Mouse (Mus musculus) midbrain, embryonic 12.5 days (tissue): ENCODE data around the gene Arhgap15. TPM values are rescaled to one million over a fixed set of nuclear protein-coding genes. Genes with fewer than 3 reads are reported as not detected.

Experiments used
- ATAC-seq: fragments of 200-750 bp; cut with Nextera tagmentation; 2 replicates; pipeline ENCODE4 v1.8.0; 2017; ENCODE audit warnings: low read depth, moderate TSS enrichment, moderate library complexity; ENCODE audit not compliant: low FRiP score
- H3K27ac ChIP-seq: fragments of 300-500 bp; sonication (generic); replicated peaks from 2 replicates; pipeline ENCODE4 v1.5.1; 2016; ENCODE audit warnings: mild to moderate bottlenecking
- H3K27me3 ChIP-seq: fragments of 300-500 bp; sonication (generic); 2 replicates; pipeline ENCODE4 v1.6.1; 2016; ENCODE audit warnings: mild to moderate bottlenecking
- H3K36me3 ChIP-seq: fragments of 300-500 bp; sonication (generic); 2 replicates; pipeline ENCODE4 v1.6.1; 2016
- H3K4me1 ChIP-seq: fragments of 300-500 bp; sonication (generic); 2 replicates; pipeline ENCODE4 v1.6.1; 2016
- H3K4me2 ChIP-seq: fragments of 300-500 bp; sonication (generic); replicated peaks from 2 replicates; pipeline ENCODE4 v1.6.1; 2016; ENCODE audit warnings: mild to moderate bottlenecking, moderate library complexity
- H3K4me3 ChIP-seq: fragments of 300-500 bp; sonication (generic); 2 replicates; pipeline ENCODE4 v1.5.1; 2016; ENCODE audit warnings: mild to moderate bottlenecking
- H3K9ac ChIP-seq: fragments of 300-500 bp; sonication (generic); replicated peaks from 2 replicates; pipeline ENCODE4 v1.6.1; 2016; ENCODE audit warnings: mild to moderate bottlenecking, moderate library complexity
- H3K9me3 ChIP-seq: fragments of 300-500 bp; sonication (generic); 2 replicates; pipeline ENCODE4 v1.6.1; 2016; ENCODE audit warnings: mild to moderate bottlenecking
- WGBS: fragments of 180-500 bp; shearing (Covaris S2); methylation state at CpG from one replicate; pipeline ENCODE4 v1.1.7; 2016; 5-methylcytosine and 5-hydroxymethylcytosine counted together
- polyA plus RNA-seq: library from polyadenylated mRNA; unstranded; fragments of >200 nt; fragmentation: Nextera tagmentation; extraction: Ambion mirVana; gene quantifications from 2 replicates; pipeline ENCODE4 v1.2.1, GENCODE M21; 2016

Arhgap15 gene
- polyA plus RNA-seq, 1 experiment from 2014 or later: 0.32 TPM

GRCm38 (mm10) chr2:43739190-43739818 is 9.3 kb upstream of the Arhgap15 start:
- 84% methylated on average over 9 of the region's 9 CpGs for WGBS
- Histone ChIP-seq H3K27me3 (no peaks in the 10 kb centered on the region), H3K4me1 (no peaks in the 10 kb centered on the region)

DNA sequence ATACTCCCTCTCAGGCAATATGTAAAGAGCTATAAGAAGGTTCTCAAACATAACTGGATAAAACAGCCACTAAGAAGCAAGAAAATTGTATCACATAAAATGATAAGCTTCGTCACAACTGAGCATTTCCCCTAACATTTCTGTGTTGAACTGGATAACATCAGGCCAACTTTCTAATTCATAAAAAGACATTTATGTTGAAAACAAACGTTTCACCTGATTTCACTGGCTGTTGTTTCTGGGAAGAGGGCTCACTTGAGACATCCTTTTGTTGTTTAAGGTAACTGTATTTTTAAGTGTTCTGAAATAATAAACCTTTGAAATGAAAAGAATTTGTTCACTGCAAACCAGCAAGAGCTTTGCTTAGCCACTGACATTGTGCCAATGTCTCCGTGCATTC is 697 bp downstream of the Arhgap15 start:
- no peaks in the 10 kb centered on the region for H3K27me3 ChIP-seq
- 81% methylated on average over 3 of the region's 3 CpGs for WGBS
- H3K9ac ChIP-seq: no peak overlapping the region
- H3K4me1 ChIP-seq: no peaks in the 10 kb centered on the region
- no peak overlapping the region for H3K4me3 ChIP-seq
- H3K36me3 ChIP-seq: no peaks in the 10 kb centered on the region
- no peak overlapping the region for H3K4me2 ChIP-seq
- no peak overlapping the region for H3K27ac ChIP-seq
- H3K9me3 ChIP-seq: no peaks in the 10 kb centered on the region
- no peak for ATAC-seq

More at GRCm38 (mm10) chr2:43739190-43739818, 9.3 kb upstream of the Arhgap15 start:
- H3K36me3 ChIP-seq: no peaks in the 10 kb centered on the region
- H3K9me3 ChIP-seq: no peaks in the 10 kb centered on the region
- H3K27ac ChIP-seq: no peak overlapping the region
- no peak overlapping the region for H3K4me3 ChIP-seq
- no peak overlapping the region for H3K9ac ChIP-seq
- no peak overlapping the region for H3K4me2 ChIP-seq
- no peak for ATAC-seq

- no peak overlapping the region for H3K9ac ChIP-seq
- no peaks in the 10 kb centered on the region for H3K9me3 ChIP-seq
- no peaks in the 10 kb centered on the region for H3K4me1 ChIP-seq
- no peak overlapping the region for H3K4me3 ChIP-seq
- H3K27me3 ChIP-seq: no peaks in the 10 kb centered on the region
- H3K27ac ChIP-seq: no peak overlapping the region
- H3K36me3 ChIP-seq: no peaks in the 10 kb centered on the region
- ATAC-seq: no peak
- 94% methylated on average over 3 of the region's 3 CpGs for WGBS
- no peak overlapping the region for H3K4me2 ChIP-seq
These were observed 7.3 kb downstream of the Arhgap15 start for GRCm38 (mm10) chr2:43755899-43756298.

DNA sequence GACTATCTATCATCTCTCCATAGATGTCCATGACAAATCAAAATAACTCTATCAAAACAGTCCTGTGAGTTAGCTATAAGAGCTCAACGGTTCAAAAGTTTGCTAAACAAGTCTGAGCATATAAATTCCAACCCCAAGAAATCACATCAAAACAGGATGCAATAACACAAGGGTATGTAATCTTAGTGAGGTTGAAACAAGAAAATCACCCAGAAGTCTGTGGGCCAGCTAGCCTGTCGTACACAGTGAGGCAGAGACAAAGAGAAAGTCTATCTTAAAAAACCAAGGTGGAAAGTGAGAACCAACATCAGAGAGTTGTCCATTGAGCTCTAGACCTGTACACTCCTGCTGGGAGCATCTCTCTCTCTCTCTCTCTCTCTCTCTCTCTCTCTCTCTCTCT is 8.0 kb downstream of the Arhgap15 start:
- no peak for ATAC-seq
- H3K4me1 ChIP-seq: no peaks in the 10 kb centered on the region
- H3K9ac ChIP-seq: no peak overlapping the region
- no peak overlapping the region for H3K4me2 ChIP-seq
- H3K36me3 ChIP-seq: no peaks in the 10 kb centered on the region
- 94% methylated on average over 2 of the region's 2 CpGs for WGBS
- no peaks in the 10 kb centered on the region for H3K9me3 ChIP-seq
- H3K4me3 ChIP-seq: no peak overlapping the region
- H3K27ac ChIP-seq: no peak overlapping the region
- H3K27me3 ChIP-seq: no peaks in the 10 kb centered on the region

DNA sequence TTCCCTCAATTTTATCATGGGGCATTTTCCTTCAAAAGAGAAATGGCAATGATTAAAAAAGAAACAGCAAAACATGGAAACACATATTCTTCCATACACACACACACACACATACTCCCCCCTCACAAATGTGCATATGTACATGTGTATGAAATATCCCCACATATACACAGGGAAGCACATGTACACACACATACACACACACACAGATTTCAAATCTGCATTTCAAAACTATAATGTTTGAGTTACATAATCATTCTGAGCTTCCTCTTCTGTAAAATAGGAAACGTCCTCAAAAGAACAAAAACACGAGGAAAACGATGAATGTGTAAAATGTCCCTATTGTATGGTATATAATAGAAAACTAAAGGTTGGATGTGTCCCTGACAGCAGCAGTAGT is 13.1 kb downstream of the Arhgap15 start:
- WGBS: 84% methylated on average over 3 of the region's 3 CpGs
- Histone ChIP-seq H3K9ac (no peak overlapping the region), H3K4me3 (no peak overlapping the region), H3K4me2 (no peak overlapping the region), H3K27ac (no peak overlapping the region), H3K27me3 (no peaks in the 10 kb centered on the region), H3K4me1 (no peaks in the 10 kb centered on the region), H3K9me3 (no peaks in the 10 kb centered on the region), H3K36me3 (no peaks in the 10 kb centered on the region)
- ATAC-seq: no peak

DNA sequence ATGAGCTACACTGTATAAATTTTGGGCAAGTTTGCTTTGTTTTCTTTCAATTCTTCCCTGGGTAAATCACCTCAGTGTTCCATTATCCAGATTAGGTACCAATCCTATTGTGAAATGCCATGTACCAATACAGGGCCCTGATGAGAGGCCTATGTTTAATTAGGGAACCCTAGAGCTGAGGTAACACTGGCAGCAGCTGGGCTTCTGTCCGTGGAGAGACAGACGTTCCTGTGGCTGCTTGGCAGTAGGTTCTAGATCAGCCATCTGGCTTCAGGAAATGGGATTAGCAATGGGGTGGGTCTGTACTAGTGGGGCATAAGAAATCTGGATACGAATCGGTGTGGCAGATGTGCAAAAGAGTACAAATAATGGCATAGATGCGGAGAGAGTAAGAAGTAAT is 14.7 kb downstream of the Arhgap15 start:
- no peak overlapping the region for H3K4me2 ChIP-seq
- H3K27ac ChIP-seq: no peak overlapping the region
- H3K27me3 ChIP-seq: no peaks in the 10 kb centered on the region
- H3K9ac ChIP-seq: no peak overlapping the region
- WGBS: 73% methylated on average over 5 of the region's 5 CpGs
- no peak overlapping the region for H3K4me3 ChIP-seq
- H3K4me1 ChIP-seq: no peaks in the 10 kb centered on the region
- no peaks in the 10 kb centered on the region for H3K9me3 ChIP-seq
- ATAC-seq: no peak
- H3K36me3 ChIP-seq: no peaks in the 10 kb centered on the region

- H3K9me3 ChIP-seq: no peaks in the 10 kb centered on the region
- no peak overlapping the region for H3K9ac ChIP-seq
- 83% methylated on average over 1 of the region's 1 CpGs for WGBS
- no peak overlapping the region for H3K4me3 ChIP-seq
- H3K4me2 ChIP-seq: no peak overlapping the region
- H3K36me3 ChIP-seq: no peaks in the 10 kb centered on the region
- H3K4me1 ChIP-seq: no peaks in the 10 kb centered on the region
- no peaks in the 10 kb centered on the region for H3K27me3 ChIP-seq
- no peak overlapping the region for H3K27ac ChIP-seq
- ATAC-seq: no peak
These were observed 15.8 kb downstream of the Arhgap15 start for GRCm38 (mm10) chr2:43764456-43764855.

DNA sequence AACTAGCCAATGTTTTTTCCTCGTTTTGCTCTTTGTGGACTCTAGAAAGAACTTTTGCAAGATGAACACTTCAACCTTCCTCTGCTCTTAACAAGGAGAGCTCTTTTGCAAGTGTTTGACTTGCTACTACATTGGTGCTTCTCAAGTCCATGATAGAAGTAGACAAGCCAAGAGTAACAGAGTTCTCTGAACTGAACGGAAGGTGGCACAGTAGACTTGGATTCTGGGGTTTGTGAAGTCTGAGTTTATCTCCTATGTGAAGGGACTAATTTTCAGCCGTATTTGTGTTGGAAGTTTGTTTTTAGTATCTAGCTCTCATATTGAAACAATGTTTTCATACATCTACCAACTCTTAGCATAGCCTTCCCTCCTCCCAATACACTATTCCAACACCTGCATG is 17.6 kb downstream of the Arhgap15 start:
- Histone ChIP-seq H3K9ac (no peak overlapping the region), H3K9me3 (no peaks in the 10 kb centered on the region), H3K4me2 (no peak overlapping the region), H3K27me3 (no peaks in the 10 kb centered on the region), H3K4me3 (no peak overlapping the region), H3K4me1 (no peaks in the 10 kb centered on the region), H3K27ac (no peak overlapping the region), H3K36me3 (no peaks in the 10 kb centered on the region)
- no peak for ATAC-seq
- 85% methylated on average over 3 of the region's 3 CpGs for WGBS

DNA sequence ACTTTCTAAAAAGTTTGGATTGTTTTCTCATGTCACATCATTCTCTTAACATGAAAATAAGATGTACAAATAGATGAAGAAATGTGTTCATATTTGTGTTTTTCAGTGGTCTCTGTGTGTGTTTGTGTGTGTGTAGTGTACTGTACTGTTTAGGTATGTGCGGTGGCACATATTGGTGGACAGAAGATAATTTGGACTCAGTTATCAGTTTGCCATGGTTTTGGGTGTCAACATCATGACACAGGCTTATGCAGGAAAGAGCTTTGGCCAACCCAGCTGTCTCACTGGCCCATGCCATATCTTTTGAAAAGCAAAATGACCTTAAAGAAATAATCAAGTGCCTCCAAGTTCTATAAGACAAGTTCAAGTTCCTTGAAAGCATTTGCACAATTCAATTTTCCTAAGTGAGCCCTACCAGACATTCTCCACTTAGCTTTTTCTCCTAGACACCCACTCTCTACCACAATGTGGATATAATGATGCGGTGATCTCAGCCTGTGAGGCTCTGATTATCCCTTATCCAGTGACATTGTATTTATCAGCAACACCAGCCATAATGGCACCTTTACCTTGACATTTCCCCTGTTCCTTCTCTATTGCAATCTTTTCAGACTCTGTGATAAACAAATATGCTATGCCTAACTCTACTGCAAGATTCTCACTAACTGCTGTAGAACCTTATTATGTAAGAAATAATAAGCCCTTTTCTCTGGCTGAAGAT is 21.4 kb downstream of the Arhgap15 start:
- H3K36me3 ChIP-seq: no peaks in the 10 kb centered on the region
- no peaks in the 10 kb centered on the region for H3K9me3 ChIP-seq
- 95% methylated on average over 2 of the region's 2 CpGs for WGBS

DNA sequence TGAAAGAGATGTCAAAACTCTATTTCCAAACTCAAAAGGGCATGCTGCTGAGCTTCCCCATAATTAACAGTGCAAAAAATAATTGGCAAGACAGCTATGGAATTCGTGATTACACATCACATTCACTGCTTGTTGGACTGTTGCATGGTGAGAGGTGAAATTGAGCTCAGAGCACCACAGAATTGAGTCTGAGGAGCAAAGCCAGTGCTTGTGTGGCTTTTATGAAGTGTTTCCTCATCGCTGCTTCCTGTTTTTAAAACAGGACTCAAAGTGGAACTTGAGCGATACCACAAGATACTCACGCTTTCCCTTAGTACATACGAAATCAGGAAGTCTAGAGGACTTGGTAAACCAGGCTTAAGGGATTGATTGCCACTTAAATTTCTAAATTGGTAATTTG is 24.0 kb downstream of the Arhgap15 start:
- Histone ChIP-seq H3K4me2 (no peak overlapping the region), H3K36me3 (no peaks in the 10 kb centered on the region), H3K4me3 (no peak overlapping the region), H3K9ac (no peak overlapping the region), H3K4me1 (no peaks in the 10 kb centered on the region), H3K27ac (no peak overlapping the region), H3K27me3 (no peaks in the 10 kb centered on the region), H3K9me3 (no peaks in the 10 kb centered on the region)
- ATAC-seq: no peak
- WGBS: 91% methylated on average over 5 of the region's 5 CpGs

More for the DNA sequence above, 21.4 kb downstream of the Arhgap15 start:
- Histone ChIP-seq H3K4me1 (no peaks in the 10 kb centered on the region), H3K4me3 (no peak overlapping the region), H3K27ac (no peak overlapping the region), H3K27me3 (no peaks in the 10 kb centered on the region), H3K9ac (no peak overlapping the region), H3K4me2 (no peak overlapping the region)
- ATAC-seq: no peak

DNA sequence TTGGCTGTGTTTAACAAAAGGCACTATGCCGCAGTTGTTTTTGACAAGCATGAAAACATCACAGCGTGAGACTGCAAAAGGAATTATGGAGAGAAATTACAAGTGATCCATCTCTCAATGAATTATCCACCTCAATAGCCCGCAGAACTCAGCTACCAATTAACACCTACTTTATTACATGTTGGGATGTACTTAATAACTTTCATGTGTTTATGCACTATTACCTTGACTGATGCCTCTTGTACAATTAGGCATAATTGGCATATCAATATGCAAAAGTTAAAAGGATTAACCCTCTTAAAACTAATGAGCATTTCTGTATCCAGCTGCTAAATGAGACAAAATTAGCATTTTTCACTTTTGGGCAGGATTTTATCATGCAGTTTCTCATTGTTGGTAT is 33.5 kb downstream of the Arhgap15 start:
- no peak overlapping the region for H3K4me2 ChIP-seq
- no peak overlapping the region for H3K9ac ChIP-seq
- ATAC-seq: no peak
- WGBS: 81% methylated on average over 3 of the region's 3 CpGs
- no peak overlapping the region for H3K27ac ChIP-seq
- no peaks in the 10 kb centered on the region for H3K9me3 ChIP-seq
- H3K36me3 ChIP-seq: no peaks in the 10 kb centered on the region
- H3K27me3 ChIP-seq: peaks cover 5% of the 10 kb centered on the region; the same call in 1 of the 2 replicates
- no peak overlapping the region for H3K4me3 ChIP-seq
- H3K4me1 ChIP-seq: no peaks in the 10 kb centered on the region

DNA sequence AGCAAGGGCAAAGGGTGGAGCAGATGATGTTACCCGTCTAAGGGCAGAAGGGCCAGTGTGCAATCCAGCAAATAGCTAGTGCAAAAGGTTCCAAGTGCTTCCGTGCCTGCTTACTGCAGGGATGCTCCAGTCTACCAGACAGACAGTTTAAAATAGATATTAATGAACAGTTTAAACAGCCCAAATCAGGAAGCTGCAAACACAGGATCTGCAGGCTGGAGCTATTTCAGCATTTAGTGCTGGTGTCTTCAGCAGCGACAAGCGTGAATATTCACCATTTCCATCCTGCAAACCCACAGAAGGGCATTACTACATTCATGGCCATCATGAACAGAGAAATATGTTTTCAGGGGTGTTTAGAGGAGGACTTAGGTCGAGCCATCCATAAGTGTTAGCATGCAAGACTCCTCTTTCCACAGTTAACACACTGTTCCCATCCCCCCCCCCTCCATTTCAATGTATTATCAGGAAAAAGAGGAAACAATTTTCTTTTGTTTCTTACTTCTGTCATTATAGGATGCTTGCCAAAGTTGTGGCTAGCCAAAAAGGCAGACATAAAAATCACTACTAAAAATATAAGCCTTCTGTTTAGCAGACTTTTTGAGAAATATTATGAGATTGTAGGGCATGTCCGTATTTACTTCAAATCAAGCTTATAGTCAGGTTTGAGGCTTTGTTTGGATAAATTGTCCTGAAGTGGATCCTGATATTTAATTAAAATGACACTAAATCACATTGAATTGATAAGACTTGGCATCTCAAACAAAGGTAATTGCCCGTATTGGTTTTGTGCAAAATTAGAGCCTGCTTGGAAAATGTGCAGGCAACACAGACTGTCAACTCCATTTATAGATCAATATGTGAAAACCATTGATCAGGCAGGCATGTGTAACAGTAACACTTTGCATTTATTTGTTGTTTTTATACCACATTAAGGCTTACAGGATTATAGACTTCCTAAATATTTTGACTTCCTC is 35.4 kb downstream of the Arhgap15 start:
- Histone ChIP-seq H3K27ac (no peak overlapping the region), H3K9ac (no peak overlapping the region), H3K4me1 (peaks cover 6% of the 10 kb centered on the region), H3K9me3 (no peaks in the 10 kb centered on the region), H3K4me3 (no peak overlapping the region), H3K4me2 (no peak overlapping the region), H3K36me3 (no peaks in the 10 kb centered on the region), H3K27me3 (peaks cover 5% of the 10 kb centered on the region; the same call in 1 of the 2 replicates)
- ATAC-seq: no peak
- 79% methylated on average over 7 of the region's 7 CpGs for WGBS
